16 mouse cellular contexts compared by ENCODE assay signal in the genomic region with DNA sequence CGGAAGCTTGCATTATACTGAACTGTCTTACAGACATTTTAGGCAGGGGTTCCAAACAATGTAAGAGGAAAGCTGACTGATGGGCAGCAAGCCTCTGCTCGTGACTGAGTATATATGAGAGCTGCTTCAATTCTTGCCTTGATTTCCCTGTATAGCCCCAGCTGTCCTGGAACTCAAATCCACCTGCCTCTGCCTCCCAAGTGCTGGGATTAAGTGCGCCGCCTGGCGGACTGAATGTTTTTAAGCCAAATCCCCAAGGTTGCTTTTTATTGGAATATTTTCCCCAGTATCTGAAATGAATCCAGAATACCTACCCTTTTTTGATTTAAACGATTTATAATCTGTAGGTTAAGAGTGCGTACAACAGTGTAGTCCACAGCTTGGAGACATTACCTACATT. TPM values are rescaled to one million over a fixed set of nuclear protein-coding genes. Genes with fewer than 3 reads are reported as not detected.
DNase-seq lines count a peak whose midpoint lies in the region; ATAC-seq and TF ChIP-seq lines count a peak whose summit lies in the region.
"Had no signal": no experiment of that assay in that cellular context is flagged by ENCODE, and none has a peak within 500 bp of the region (broad histone marks: within the 10 kb centered on the region; RNA-seq: fewer than 3 reads in every experiment).

No protein-coding gene starts in this region.

- DNase-seq in gastrocnemius, adult 2 months: peak; percentile 50
- DNase-seq in gastrocnemius, adult 18-20 months (ENCODE audit: low spot score): no peak
- DNase-seq in kidney, postnatal 0 days (ENCODE audit: low spot score): no peak
- no peak for DNase-seq in midbrain, embryonic 11.5 days (ENCODE audit: low spot score, missing footprints)
- DNase-seq in gastrocnemius, postnatal 36 days: peak; percentile 31 to 33
- DNase-seq in cerebellum, postnatal 4 days (ENCODE audit: low spot score in 2 of 2): no peak
- DNase-seq: heart, postnatal 4 days; kidney, postnatal 36 days; liver; lung, postnatal 10 days; right cerebral cortex, postnatal 14 days had no signal

- intact Hi-C loops in gastrocnemius, adult 2 months (cut with DNase I): loop anchor here (10.0 kb wide), 1 partner anchor 215 kb away; no protein-coding TSS in a partner anchor
- intact Hi-C loops in gastrocnemius, postnatal 36 days (cut with DNase I): loop anchor here (10.0 kb wide), 1 partner anchor 215 kb away; no protein-coding TSS in a partner anchor

- no peaks in the 10 kb centered on the region for H3K27me3 ChIP-seq in kidney, postnatal 0 days (ENCODE audit: insufficient read depth, low read length)
- no peaks in the 10 kb centered on the region for H3K27me3 ChIP-seq in kidney, embryonic 14.5 days (ENCODE audit: control insufficient read depth, insufficient read depth, low read length)
- H3K27me3 ChIP-seq in midbrain, embryonic 13.5 days: no peaks in the 10 kb centered on the region
- H3K27me3 ChIP-seq in midbrain, embryonic 11.5 days (ENCODE audit: control insufficient read depth, insufficient read depth, low read length): no peaks in the 10 kb centered on the region
- H3K27me3 ChIP-seq: embryonic facial prominence, embryonic 12.5 days had no signal

- peaks cover 10% of the 10 kb centered on the region for H3K4me1 ChIP-seq in kidney, postnatal 0 days (replicated peaks; ENCODE audit: insufficient read depth, low read length)
- H3K4me1 ChIP-seq in kidney, embryonic 14.5 days (ENCODE audit: control insufficient read depth, insufficient read depth, low read length): peaks cover 20% of the 10 kb centered on the region
- H3K4me1 ChIP-seq in midbrain, embryonic 13.5 days (replicated peaks): peaks cover 52% of the 10 kb centered on the region
- H3K4me1 ChIP-seq in midbrain, embryonic 11.5 days (ENCODE audit: control insufficient read depth, insufficient read depth, low read length): peaks cover 17% of the 10 kb centered on the region

- no peak overlapping the region for H3K4me2 ChIP-seq in kidney, postnatal 0 days (ENCODE audit: low read length)
- H3K4me2 ChIP-seq in kidney, embryonic 14.5 days (replicated peaks; ENCODE audit: low read depth, low read length): no peak overlapping the region
- H3K4me2 ChIP-seq in midbrain, embryonic 13.5 days (replicated peaks): no peak overlapping the region
- H3K4me2 ChIP-seq in midbrain, embryonic 11.5 days: no peak overlapping the region
- H3K4me2 ChIP-seq: embryonic facial prominence, embryonic 12.5 days had no signal

- H3K4me3 ChIP-seq in gastrocnemius, adult 2 months: peak overlapping the region; percentile 21
- no peak overlapping the region for H3K4me3 ChIP-seq in kidney, postnatal 0 days (replicated peaks; ENCODE audit: low read depth, low read length)
- H3K4me3 ChIP-seq in kidney, embryonic 14.5 days (ENCODE audit: low read length): no peak overlapping the region
- no peak overlapping the region for H3K4me3 ChIP-seq in midbrain, embryonic 13.5 days (replicated peaks)
- no peak overlapping the region for H3K4me3 ChIP-seq in midbrain, embryonic 11.5 days (ENCODE audit: low read depth, low read length)
- H3K4me3 ChIP-seq: embryonic facial prominence, embryonic 12.5 days had no signal

- H3K27ac ChIP-seq in gastrocnemius, adult 2 months: peak overlapping the region; percentile 61; the same call in 1 of the 2 replicates
- no peak overlapping the region for H3K27ac ChIP-seq in kidney, postnatal 0 days
- no peak overlapping the region for H3K27ac ChIP-seq in kidney, embryonic 14.5 days (ENCODE audit: low read depth, low read length)
- 0 out of 2 replicates have a peak overlapping the region, but pooled peaks have one; percentile 11 for H3K27ac ChIP-seq in midbrain, embryonic 13.5 days
- H3K27ac ChIP-seq in midbrain, embryonic 11.5 days (ENCODE audit: low read depth, low read length): no peak overlapping the region
- H3K27ac ChIP-seq: embryonic facial prominence, embryonic 12.5 days had no signal

- H3K9me3 ChIP-seq in kidney, postnatal 0 days (replicated peaks; ENCODE audit: low read length): no peaks in the 10 kb centered on the region
- H3K9me3 ChIP-seq in kidney, embryonic 14.5 days (ENCODE audit: control insufficient read depth, low read length): no peaks in the 10 kb centered on the region
- no peaks in the 10 kb centered on the region for H3K9me3 ChIP-seq in midbrain, embryonic 13.5 days
- H3K9me3 ChIP-seq in midbrain, embryonic 11.5 days (ENCODE audit: control insufficient read depth, low read length): no peaks in the 10 kb centered on the region
- H3K9me3 ChIP-seq: embryonic facial prominence, embryonic 12.5 days had no signal

- no peak overlapping the region for H3K9ac ChIP-seq in kidney, postnatal 0 days (ENCODE audit: low read depth, low read length)
- H3K9ac ChIP-seq in kidney, embryonic 14.5 days (ENCODE audit: low read depth, low read length): no peak overlapping the region
- H3K9ac ChIP-seq in midbrain, embryonic 13.5 days (replicated peaks): no peak overlapping the region
- H3K9ac ChIP-seq in midbrain, embryonic 11.5 days (ENCODE audit: low read length): no peak overlapping the region
- H3K9ac ChIP-seq: embryonic facial prominence, embryonic 12.5 days had no signal

- 81% methylated on average over 7 of the region's 7 CpGs for WGBS in kidney, postnatal 0 days
- WGBS in kidney, embryonic 14.5 days: 88% methylated on average over 7 of the region's 7 CpGs
- WGBS in midbrain, embryonic 13.5 days: 74% methylated on average over 7 of the region's 7 CpGs
- WGBS in midbrain, embryonic 11.5 days: 80% methylated on average over 7 of the region's 7 CpGs

- peak; percentile 64 for TF ChIP-seq CTCF in gastrocnemius, adult 2 months (IDR thresholded peaks at IDR 0.05)
- TF ChIP-seq CTCF in kidney, postnatal 0 days (IDR thresholded peaks at IDR 0.05; ENCODE audit: low read depth): peak; percentile 29; the same call in 1 of the 2 replicates

- peaks cover 36% of the 10 kb centered on the region; the same call in 1 of the 2 replicates for H3K36me3 ChIP-seq in kidney, postnatal 0 days (ENCODE audit: insufficient read depth, low read length)
- peaks cover 85% of the 10 kb centered on the region for H3K36me3 ChIP-seq in kidney, embryonic 14.5 days (ENCODE audit: control insufficient read depth, insufficient read depth, low read length)
- H3K36me3 ChIP-seq in midbrain, embryonic 13.5 days: peaks cover 59% of the 10 kb centered on the region
- H3K36me3 ChIP-seq in midbrain, embryonic 11.5 days (ENCODE audit: control insufficient read depth, insufficient read depth, low read length): peaks cover 32% of the 10 kb centered on the region

- no peak for ATAC-seq in kidney, postnatal 0 days (replicated peaks; ENCODE audit: low FRiP score, low read depth)
- ATAC-seq in kidney, embryonic 14.5 days (ENCODE audit: low FRiP score, low TSS enrichment): no peak
- no peak for ATAC-seq in midbrain, embryonic 13.5 days
- no peak for ATAC-seq in midbrain, embryonic 11.5 days (ENCODE audit: low FRiP score)
- ATAC-seq: forebrain, embryonic 14.5 days; inflammation-experienced regulatory T-cells, adult 6 months had no signal

RNA-seq across cellular contexts. Expression of gene Nedd4, which starts 7.2 kb away (rescaled TPM):
- 100 to 1,000 TPM; 273 to 325 TPM for total RNA-seq in gastrocnemius, adult 2 months (2021)
- total RNA-seq in gastrocnemius, adult 18-20 months (2021): 100 to 1,000 TPM; 266 to 284 TPM
- 377 and 437 TPM in 2 replicates for polyA plus RNA-seq in kidney, postnatal 0 days (2015; fragmentation: Nextera tagmentation; extraction: Ambion mirVana)
- polyA plus RNA-seq in kidney, embryonic 14.5 days (2014; fragmentation: Nextera tagmentation; extraction: Ambion mirVana): 448 and 806 TPM in 2 replicates
- polyA plus RNA-seq in midbrain, embryonic 13.5 days (2015; fragmentation: Nextera tagmentation; extraction: Ambion mirVana): 563 and 595 TPM in 2 replicates
- 812 and 869 TPM in 2 replicates for polyA plus RNA-seq in midbrain, embryonic 11.5 days (2014; fragmentation: Nextera tagmentation; extraction: Ambion mirVana)
- total RNA-seq in gastrocnemius, postnatal 36 days (2021): 100 to 1,000 TPM; 250 to 283 TPM

Comparison
In these comparisons a context has a peak if more than half of its experiments do, and no peak if none do; other contexts are left out.
1. DNase-seq: peak in gastrocnemius, adult 2 months (single experiment) and gastrocnemius, postnatal 36 days (2 of 2); none in gastrocnemius, adult 18-20 months (single experiment), kidney, postnatal 0 days (single experiment), midbrain, embryonic 11.5 days (single experiment) and cerebellum, postnatal 4 days (0 of 2).
2. H3K27ac ChIP-seq: peak in gastrocnemius, adult 2 months (single experiment) and midbrain, embryonic 13.5 days (single experiment); none in kidney, postnatal 0 days (single experiment), kidney, embryonic 14.5 days (single experiment) and midbrain, embryonic 11.5 days (single experiment).